Mouse (Mus musculus) left cerebral cortex, postnatal 14 days (tissue): ENCODE measurements at regions not wholly inside any gene's neighbourhood (a gene's known extent, or its start where the extent isn't known, plus 50 kb on each side); places are given as distances from the start of the nearest gene placed in this dataset.

ENCODE experiments used
- DNase-seq, 2 experiments: peaks; one replicate each; pipeline ENCODE4 v3.0.0; 2021 to 2022; ENCODE audit warnings: low spot score in 2 of 2, mixed read lengths in 1 of 2
- intact Hi-C: fragments of 180-260 bp; cut with DNase I; formaldehyde crosslinking; loops from one replicate; pipeline ENCODE4 v1.15.1; 2025

DNA sequence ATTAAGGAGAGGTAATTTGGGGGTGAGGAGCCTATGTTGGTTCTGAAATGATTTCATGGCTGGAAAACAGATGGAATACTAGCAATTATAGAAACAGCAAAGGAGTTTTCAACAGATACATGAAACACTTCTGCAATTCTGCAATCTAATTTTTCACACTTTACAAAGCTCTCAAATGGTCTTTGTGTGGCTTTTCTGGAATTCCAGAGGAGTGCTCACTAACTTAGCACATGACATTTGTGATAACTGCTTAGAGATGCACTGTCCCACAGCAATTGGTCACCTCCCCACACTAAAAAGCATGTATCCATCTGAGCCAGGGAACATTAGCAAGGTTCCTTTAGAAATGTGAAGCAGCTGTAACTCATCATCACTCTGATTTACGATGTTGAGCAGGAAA is 560.1 kb downstream of the Cenpc1 start:
- peak in 1 of 2 experiments; percentile 17 for DNase-seq
- intact Hi-C loops = no loop called here

GRCm38 (mm10) chr5:85497261-85497660 is 568.1 kb downstream of the Cenpc1 start:
- intact Hi-C loops = no loop called here
- DNase-seq = no peak

GRCm38 (mm10) chr5:85485733-85486322 is 579.6 kb downstream of the Cenpc1 start:
- intact Hi-C loops = no loop called here
- DNase-seq = no peak

DNA sequence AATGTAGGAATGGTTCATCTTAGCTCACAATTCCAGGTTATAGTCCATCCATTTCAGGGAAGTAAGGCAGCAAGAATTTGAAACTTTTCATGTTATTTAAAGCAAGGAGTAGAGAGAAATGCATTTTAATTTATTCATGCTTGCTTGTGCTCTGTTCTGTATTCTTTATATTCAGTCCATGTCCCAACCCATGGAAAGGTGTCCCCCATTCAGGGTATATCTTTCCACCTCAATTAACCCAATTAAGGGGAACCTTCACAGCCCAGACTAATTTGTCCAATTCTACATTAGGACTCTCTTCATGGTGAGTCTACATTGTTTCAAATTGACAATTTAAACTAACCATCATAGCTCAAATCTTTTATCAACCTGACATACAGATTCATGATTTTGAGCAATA is 580.2 kb downstream of the Cenpc1 start:
- intact Hi-C loops = no loop called here
- no peak for DNase-seq

DNA sequence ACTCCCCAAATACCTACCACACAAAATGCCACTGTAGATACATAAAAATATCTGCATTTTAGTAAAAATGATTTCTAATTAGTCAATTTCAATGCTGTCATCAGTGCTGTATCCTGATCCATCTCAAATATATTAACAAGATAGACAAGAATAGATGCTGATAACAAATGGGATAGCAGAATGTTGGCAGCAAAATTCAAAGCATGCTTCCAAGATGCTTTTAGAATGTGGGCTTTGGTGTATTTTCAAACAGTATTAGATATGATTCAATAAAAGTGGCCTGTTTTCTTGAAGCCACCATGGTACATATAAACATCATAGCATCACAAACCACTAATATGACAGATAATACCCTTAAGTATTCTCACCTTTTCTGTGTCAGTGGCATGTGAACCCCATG is 597.6 kb downstream of the Cenpc1 start:
- intact Hi-C loops = no loop called here

GRCm38 (mm10) chr5:85467151-85467550 is 598.2 kb downstream of the Cenpc1 start:
- DNase-seq = no peak
- intact Hi-C loops = no loop called here

More for the DNA sequence above, 597.6 kb downstream of the Cenpc1 start:
- DNase-seq = no peak
